11 mouse cellular contexts compared by ENCODE assay signal in the genomic region with DNA sequence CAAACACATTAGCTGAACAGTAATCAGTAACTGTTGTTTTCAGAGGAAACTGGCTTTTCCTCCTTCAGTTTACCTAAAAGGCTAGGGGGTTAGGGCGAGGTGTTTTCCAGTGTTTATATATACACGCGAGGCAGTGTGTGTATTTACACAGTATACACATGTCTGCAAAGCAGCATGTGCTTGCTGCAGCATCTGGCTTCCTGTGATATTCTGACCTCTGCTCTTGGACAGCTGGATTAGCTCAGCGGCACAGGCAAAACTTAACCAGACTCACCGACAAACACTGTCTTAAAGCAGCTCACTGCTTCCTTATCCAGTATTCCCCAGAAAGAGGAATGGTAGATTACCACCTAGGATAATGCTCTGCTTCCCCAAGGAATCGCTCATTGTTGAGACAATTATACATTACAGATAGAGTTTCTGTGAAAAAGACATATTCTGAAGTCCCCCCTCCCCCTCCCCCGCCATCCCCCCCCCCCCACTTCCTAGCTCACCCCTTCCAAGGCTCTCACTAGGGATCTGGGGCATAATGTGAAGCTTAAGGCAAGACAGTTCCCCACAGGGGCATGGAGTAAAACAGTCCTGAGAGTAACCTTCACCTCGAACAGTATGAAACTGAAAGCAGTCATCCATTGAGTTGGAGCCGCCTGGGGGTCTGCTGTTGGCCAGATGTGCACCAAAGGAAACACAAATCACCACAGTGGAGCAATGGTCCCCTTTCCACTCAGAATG.
DNase-seq lines count a peak whose midpoint lies in the region; ATAC-seq lines count a peak whose summit lies in the region.
"Had no signal": no experiment of that assay in that cellular context is flagged by ENCODE, and none has a peak within 500 bp of the region (broad histone marks: within the 10 kb centered on the region; RNA-seq: fewer than 3 reads in every experiment).

No protein-coding gene starts in this region.

- H3K36me3 ChIP-seq in hindbrain, embryonic 10.5 days = no peaks in the 10 kb centered on the region
- no peaks in the 10 kb centered on the region for H3K36me3 ChIP-seq in hindbrain, embryonic 16.5 days (ENCODE audit: control insufficient read depth, insufficient read depth, low read length)
- no peaks in the 10 kb centered on the region for H3K36me3 ChIP-seq in heart, embryonic 14.5 days (ENCODE audit: control insufficient read depth, insufficient read depth, low read length)
- H3K36me3 ChIP-seq: liver, embryonic 12.5 days had no signal

- WGBS in hindbrain, embryonic 10.5 days = 66% methylated on average over 9 of the region's 9 CpGs
- 78% methylated on average over 9 of the region's 9 CpGs for WGBS in hindbrain, embryonic 16.5 days
- 60% methylated on average over 8 of the region's 9 CpGs for WGBS in heart, embryonic 14.5 days

- H3K4me2 ChIP-seq in hindbrain, embryonic 16.5 days (ENCODE audit: low read length) = no peak overlapping the region
- no peak overlapping the region for H3K4me2 ChIP-seq in heart, embryonic 14.5 days (ENCODE audit: low read length)
- H3K4me2 ChIP-seq: liver, embryonic 12.5 days had no signal

- H3K4me1 ChIP-seq in hindbrain, embryonic 10.5 days (replicated peaks) = no peaks in the 10 kb centered on the region
- H3K4me1 ChIP-seq in hindbrain, embryonic 16.5 days (ENCODE audit: control insufficient read depth, insufficient read depth, low read depth, low read length) = no peaks in the 10 kb centered on the region
- H3K4me1 ChIP-seq in heart, embryonic 14.5 days (ENCODE audit: control insufficient read depth in 2 of 2, insufficient read depth in 2 of 2, low read length in 2 of 2) = no peaks in the 10 kb centered on the region

- no peak overlapping the region for H3K4me3 ChIP-seq in hindbrain, embryonic 10.5 days
- H3K4me3 ChIP-seq in hindbrain, embryonic 16.5 days (ENCODE audit: low read length) = no peak overlapping the region
- no peak overlapping the region for H3K4me3 ChIP-seq in heart, embryonic 14.5 days (ENCODE audit: control insufficient read depth in 1 of 2, insufficient read depth in 1 of 2, low read depth in 1 of 2, low read length in 2 of 2)
- H3K4me3 ChIP-seq: liver, embryonic 12.5 days had no signal

- no peak for ATAC-seq in hindbrain, embryonic 16.5 days
- peak; percentile 17; the same call in 1 of the 2 replicates for ATAC-seq in heart, embryonic 14.5 days (ENCODE audit: insufficient number of reproducible peaks, insufficient read depth, low FRiP score, low read depth)
- ATAC-seq: liver, embryonic 12.5 days had no signal

- DNase-seq in hindbrain, embryonic 10.5 days (ENCODE audit: low spot score) = peak; percentile 8
- DNase-seq in kidney, postnatal 14 days = peak; percentile 41
- peak; percentile 36 to 70 for DNase-seq in lung, postnatal 4 days
- DNase-seq in thymus, postnatal 4 days = no peak
- DNase-seq in spleen, adult 12 weeks (ENCODE audit: low spot score) = no peak
- DNase-seq in spleen, postnatal 36 days (ENCODE audit: low spot score in 2 of 2) = no peak
- DNase-seq: B cell, adult 2 months; layer of hippocampus, adult 9-11 months had no signal

- no peak overlapping the region for H3K27ac ChIP-seq in hindbrain, embryonic 10.5 days
- no peak overlapping the region for H3K27ac ChIP-seq in hindbrain, embryonic 16.5 days (ENCODE audit: low read depth, low read length)
- H3K27ac ChIP-seq in heart, embryonic 14.5 days (replicated peaks in 1 of 2; ENCODE audit: control insufficient read depth in 1 of 2, insufficient read depth in 1 of 2, low read depth in 2 of 2, low read length in 2 of 2) = no peak overlapping the region
- H3K27ac ChIP-seq: liver, embryonic 12.5 days had no signal

- H3K27me3 ChIP-seq in hindbrain, embryonic 10.5 days (ENCODE audit: insufficient read depth, poor library complexity, severe bottlenecking) = no peaks in the 10 kb centered on the region
- H3K27me3 ChIP-seq in hindbrain, embryonic 16.5 days (replicated peaks; ENCODE audit: control insufficient read depth, insufficient read depth, low read length) = no peaks in the 10 kb centered on the region
- no peaks in the 10 kb centered on the region for H3K27me3 ChIP-seq in heart, embryonic 14.5 days (ENCODE audit: control insufficient read depth, insufficient read depth, low read length)
- H3K27me3 ChIP-seq: liver, embryonic 12.5 days had no signal

- H3K9me3 ChIP-seq in hindbrain, embryonic 10.5 days = no peaks in the 10 kb centered on the region
- no peaks in the 10 kb centered on the region for H3K9me3 ChIP-seq in hindbrain, embryonic 16.5 days (ENCODE audit: control insufficient read depth, low read length)
- H3K9me3 ChIP-seq in heart, embryonic 14.5 days (ENCODE audit: control insufficient read depth, low read length) = no peaks in the 10 kb centered on the region
- H3K9me3 ChIP-seq: liver, embryonic 12.5 days had no signal

- H3K9ac ChIP-seq in hindbrain, embryonic 16.5 days (ENCODE audit: low read depth, low read length) = no peak overlapping the region
- no peak overlapping the region for H3K9ac ChIP-seq in heart, embryonic 14.5 days (ENCODE audit: low read length)
- H3K9ac ChIP-seq: liver, embryonic 12.5 days had no signal

Comparison
In these comparisons a context has a peak if more than half of its experiments do, and no peak if none do; other contexts are left out.
1. DNase-seq: peak in hindbrain, embryonic 10.5 days (single experiment), kidney, postnatal 14 days (single experiment) and lung, postnatal 4 days (2 of 2); none in thymus, postnatal 4 days (single experiment), spleen, adult 12 weeks (single experiment) and spleen, postnatal 36 days (0 of 2).